Mouse (Mus musculus): Measurements from ENCODE around the gene Grb10.

The Grb10 gene

DNA sequence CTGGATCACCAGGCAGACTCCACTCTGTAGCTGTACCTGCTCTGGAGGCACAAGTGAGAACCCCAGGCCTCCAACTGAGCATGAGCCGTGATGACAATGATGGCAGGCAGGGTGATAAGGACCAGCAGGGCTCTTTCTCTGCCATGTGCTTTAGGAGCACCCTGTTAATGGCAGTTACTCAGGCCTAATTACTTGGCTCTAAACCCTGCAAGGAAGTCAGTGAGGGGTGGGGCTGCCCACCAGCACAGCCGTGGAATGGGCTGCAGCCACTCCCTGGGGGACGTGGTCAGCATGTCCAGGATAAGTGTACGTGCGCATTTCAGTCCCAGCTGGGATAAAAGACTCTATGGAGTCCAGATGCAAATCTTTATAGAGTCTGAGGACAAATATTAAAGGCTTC, 5.7 kb downstream of the Grb10 start:
- no peak for DNase-seq

DNA sequence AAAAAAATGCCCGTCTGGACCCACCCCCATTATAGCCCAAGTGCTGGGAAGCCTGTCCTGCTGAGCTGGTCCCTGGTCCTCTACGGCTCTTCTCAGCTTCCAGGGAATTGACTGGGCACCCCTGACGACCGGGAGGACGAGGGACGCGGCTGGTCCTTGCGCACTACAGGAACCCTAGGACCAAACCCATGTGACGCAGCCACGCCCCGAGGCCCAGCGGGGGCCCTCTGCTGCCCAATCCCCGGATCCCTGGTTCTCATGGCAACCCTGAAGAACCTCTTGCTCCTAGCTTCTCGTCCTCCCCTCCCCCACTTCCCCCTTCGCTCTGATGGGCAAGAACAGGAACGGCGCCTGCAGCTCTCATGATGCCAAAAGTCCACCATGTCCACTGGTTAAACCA, 11.8 kb downstream of the Grb10 start:
- peak; percentile 47 to 58 for DNase-seq

DNA sequence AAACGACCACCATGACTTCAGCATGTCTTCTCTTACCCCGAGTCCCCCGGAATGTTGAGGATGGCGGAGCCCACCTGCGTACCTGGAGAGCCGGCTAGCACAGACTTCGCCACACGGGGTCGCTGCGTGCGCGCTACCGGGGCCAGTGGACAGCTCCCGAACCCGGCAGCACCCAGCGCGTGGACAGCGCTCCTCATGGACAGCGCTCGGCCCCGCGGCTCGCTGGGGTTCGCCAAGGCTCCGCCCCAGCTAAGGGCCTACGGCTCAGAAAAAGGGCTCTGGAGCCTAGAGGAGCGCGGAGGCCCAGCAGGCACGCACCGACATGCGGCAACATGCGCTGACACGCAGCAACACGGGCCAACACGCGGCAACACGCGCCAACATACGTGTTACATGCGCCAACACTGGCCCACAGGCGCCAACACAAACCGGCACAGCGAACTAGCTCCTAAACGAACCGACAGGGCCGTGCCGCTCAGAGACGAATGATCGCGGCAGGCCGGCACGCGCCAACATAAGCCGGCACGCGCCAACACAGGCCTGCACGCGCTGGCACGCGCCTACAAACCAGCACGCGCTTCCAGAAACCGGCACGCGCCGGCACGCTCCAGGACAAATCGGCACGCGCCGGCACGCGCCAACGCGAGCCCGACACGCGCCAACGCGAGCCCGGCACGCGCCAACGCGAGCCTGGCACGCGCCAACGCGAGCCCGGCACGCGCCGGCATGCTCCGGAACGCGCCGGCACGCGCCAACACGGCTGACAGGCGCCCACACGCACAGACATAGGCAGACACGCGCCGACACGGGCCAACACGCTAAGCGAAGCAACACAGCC, 12.5 kb downstream of the Grb10 start:
- peak; percentile 84 to 88 for DNase-seq

DNA sequence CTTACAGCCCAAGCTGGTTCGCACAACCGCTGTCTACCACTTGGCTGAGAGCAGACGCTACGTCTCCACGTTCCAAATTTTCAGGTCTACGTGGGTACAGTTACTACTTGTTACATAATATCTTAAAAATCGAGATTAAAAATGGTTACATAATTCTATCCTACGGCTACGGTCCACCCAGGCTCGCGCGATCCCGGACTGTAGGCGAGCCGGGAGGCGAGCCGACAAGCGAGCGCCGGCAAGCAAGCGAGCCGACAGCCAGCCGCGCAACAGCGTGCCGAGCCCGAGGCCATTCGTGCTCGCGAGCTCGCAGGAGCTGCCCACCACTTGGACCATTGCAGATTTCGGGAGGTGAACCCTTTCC, 13.1 kb downstream of the Grb10 start:
- no peak for DNase-seq

DNA sequence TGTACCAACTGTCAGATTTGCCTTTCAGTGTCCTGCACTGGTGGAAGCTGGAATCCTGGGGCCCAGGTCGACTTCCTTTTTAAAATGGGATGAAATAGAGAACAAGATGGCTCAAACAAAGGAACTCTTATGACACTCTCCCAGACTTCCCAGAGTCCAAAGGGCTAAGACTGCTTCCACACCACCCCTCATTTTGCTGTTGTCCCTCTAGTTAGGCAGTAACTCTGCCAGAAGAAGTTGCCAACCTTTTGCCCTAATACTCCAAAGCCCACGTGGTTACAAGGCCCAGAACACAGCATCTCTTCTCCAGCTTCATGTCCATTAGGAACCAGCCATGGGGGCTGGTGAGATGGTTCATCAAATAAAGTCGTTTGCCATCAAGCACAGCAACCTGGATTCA, 15.4 kb downstream of the Grb10 start:
- DNase-seq, result no peak

DNA sequence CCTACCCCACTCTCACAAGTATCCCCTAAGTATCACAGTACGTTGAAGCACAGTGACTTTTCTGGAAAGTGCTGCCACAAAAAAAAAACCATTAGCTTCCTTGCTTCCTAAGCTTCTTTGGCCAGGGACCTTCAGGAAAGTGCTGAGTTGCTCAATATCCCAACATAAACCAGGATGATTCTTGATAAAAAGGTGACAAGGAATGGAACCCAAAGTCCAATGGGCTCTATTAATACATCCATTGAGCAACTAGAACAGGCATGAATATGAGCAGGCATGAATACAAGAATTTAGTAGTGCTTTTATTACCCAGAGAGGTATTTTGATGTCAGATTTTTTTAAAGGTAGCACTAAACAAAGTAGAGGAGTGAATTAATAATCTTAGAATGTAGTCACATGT, 18.8 kb downstream of the Grb10 start:
- no peak for DNase-seq

DNA sequence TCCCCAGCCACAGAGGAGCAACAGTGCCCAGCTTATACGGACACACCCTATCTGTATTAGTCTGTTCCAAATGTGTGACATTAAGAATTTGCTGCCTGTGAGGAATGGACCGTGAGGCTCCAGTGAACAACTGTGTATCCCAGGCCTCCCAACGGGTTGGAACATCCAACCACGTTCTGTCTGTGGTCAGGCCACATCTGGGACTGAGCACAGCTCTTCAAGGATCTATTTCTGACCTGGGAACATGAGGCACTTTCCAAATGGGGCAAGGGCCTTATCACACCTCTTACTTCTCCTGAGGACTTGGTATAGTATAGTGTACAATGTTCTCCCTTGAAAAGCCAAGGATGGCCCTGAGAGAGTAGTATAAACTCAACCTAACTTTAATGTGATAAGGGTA, 19.9 kb downstream of the Grb10 start:
- DNase-seq, result no peak

DNA sequence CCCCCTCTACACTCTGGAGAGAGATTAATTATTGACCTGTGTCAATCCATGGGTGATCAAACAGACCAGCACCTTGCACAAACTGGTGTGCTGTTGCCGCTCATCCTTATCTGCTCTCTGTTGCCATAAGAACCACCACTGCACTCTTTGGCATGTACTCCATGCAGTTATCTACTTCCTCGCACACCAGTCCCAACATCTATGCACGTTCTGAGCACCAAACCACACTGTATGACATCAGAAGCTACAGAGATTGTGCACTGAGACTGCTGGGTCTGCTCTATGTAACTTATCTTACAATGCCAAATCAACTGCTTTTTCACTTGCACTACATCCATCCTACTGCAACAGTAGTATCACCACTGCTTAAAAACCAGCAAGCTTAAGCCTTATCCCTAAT, 28.4 kb downstream of the Grb10 start:
- no peak for DNase-seq

DNA sequence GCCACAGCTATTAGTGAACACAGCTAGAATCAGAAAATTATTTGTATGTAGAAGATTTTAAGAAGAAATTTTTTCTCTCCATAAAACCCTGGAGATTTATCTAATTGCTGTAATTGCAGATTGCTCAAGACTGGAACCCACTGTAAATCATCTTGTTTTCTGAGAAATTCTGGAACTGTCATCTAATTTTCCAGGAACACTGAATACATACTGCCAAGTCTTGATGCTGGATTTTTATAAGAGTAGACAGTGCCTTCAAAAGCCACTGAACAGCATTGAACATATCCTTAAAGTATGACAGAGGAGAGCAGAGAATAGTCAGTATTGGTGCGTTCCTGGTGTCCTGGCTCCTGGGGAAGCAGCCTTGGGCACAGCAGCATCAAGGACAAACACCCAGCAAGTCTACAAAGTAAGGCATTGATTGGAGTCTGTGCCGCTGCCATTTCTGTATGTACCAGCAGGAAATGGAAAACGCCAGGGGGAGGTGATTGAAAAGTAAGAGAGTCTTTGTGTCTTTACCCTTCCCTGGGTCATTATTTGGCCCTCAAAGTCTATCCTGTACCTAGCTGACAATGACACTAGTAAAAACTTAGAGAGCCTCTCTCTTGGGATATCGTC, 38.1 kb downstream of the Grb10 start:
- no peak for DNase-seq

DNA sequence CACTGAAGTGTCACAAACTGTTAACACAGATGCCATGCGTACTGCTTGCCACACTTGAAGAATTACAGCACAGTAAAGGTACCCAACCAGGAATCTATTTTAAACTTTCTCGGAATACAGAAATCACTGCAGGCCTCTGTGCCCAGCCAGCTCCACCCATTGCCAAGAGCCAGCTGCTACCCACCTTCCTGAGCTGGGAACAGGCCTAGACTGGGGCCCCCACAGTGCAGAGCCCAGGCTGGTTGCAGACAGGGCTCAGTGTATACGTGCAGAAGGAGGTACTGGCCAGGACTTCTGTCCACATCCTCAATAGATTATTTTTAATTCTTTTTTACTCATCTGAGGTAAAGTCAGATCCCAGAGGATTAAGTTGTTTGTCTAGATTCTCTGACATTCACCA, 39.6 kb downstream of the Grb10 start:
- no peak for DNase-seq

DNA sequence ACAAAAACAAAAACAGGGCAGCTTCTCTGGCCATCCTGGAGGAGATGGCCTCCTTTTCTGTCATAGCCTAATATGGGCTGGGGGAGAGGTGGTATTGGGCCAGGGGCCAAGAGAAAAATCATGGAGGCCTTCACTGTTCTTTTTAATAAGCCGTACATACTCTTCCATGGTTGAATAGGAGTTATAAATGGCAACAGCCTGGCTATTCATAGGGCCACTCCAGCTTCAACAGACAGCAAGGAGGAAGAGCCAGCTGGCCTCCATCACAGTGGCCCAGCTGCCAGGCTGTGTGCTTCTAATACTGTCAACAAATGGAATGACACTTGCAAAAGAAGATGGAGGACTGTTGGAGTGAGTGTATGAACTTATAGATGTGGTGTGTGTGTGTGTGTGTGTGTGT, 41.4 kb downstream of the Grb10 start:
- no peak for DNase-seq

DNA sequence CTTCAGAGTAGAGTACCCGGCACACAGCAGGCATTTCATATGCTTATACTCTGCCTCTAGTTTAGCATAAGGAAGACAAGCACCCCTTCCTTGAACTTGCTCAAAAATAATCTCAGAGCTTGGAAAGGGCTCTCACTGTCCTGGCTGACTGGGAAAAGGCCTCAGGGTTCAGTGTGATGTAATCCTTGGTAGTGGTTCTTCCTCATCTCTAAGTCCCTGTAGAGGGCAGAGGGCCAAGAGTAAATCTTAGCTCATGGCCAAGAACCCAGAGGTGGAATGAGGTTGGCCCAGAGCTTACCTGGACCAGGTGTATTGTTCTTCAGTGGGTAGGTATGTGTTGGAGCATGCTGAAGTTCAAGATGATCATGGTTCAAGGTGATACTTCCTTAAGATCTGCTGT, 43.1 kb downstream of the Grb10 start:
- DNase-seq, result no peak

DNA sequence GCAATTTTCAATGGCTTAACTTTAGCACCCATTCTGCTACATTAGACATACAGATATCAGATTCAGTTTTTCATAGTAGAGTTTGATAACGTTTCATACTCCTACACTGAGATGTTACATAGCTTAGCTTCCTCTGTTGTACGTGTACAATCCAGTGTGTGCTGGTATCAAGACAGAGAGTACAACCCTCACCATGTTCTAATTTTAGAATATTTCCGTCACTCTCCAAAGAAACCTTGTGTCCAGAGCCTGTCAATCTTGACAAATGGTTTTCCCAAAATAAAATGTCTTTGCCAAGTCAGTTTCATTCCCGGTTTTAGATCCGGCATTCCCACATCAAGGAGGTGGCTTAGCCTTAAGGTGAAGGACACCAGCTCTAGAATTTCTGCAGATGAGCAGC, 44.7 kb downstream of the Grb10 start:
- DNase-seq, result no peak

DNA sequence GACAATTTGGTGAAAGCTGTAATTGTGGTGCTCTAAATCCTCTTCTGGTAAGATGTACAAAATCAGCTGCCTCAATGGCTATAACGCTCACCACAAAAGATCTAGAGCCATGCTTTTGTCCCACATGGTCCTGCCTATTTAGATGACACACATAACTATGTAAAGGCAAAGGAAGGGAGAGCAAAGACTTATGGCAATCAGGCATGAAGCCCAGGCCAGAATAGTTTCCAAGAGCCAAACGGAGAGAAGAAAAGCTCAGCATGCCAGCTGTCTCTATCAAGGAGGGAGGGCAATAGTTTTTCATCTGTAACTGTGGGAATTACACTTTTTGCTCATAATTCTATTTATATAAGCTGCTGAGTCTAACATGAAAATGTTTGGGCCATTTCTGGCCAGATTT, 45.3 kb downstream of the Grb10 start:
- DNase-seq, result no peak

DNA sequence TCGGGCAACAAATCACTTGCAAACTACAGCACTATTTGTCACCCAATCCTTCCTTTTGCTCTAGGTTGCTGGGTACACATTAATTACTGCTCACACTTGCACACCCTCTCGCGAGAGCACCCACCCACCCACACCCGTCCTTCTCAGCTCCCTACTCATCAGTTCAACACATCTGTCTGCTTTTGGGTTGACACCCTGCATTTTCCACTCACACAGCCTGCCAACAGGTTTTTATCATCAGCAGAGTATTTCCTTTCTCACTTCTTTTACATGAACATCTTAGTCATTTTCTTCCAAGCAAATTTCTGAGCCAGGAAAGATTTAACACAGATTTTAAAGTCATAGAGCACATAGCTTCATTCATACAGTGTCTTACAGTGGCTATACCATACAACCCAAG, 48.6 kb downstream of the Grb10 start:
- DNase-seq, result no peak

DNA sequence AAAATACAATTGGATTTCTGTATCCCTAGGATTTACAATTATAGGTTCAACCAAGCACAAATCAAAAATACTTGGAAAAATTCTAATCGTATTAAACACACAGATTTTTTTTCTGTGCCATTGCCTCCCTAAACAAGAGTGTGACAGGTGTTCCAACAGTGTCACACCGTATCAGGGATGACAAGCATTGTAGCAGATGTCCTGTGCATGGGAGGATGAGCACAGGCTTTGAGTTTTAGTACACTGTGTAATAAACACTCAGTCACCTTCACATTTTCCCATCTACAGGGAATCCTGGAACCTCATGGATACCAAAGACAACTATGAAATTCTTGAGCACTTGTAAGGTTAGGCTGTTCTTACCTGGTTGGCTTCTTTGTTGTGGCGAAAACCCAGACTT, 51.2 kb downstream of the Grb10 start:
- DNase-seq, result no peak

DNA sequence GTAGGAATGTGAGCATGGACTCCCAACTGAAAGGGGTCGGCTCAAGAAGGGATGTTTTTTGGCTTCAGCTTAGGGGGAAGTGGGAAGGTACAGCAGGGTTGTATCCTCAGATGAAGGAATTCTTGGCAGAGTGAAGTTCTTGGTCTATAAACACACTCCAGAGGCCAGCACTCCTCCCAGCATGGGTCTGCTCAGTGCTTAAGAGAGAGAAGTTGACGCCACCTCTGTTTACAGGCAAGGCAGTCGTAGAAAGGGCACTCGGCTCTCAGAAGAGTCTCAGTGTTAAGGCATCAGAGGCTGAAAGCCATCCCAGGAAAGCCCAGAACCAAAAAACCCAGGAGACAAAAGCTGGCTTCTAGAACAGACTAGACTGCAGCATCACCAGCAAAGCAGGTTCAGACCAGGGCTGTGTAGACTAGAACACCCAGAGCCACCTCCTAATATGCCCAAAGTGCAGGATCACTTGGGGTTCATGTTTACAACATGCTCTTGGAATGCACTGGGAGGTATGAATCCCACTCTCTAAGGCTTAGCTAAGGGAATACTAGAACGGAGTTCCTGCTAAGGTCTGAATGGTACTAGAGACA, 59.8 kb downstream of the Grb10 start:
- no peak for DNase-seq

DNA sequence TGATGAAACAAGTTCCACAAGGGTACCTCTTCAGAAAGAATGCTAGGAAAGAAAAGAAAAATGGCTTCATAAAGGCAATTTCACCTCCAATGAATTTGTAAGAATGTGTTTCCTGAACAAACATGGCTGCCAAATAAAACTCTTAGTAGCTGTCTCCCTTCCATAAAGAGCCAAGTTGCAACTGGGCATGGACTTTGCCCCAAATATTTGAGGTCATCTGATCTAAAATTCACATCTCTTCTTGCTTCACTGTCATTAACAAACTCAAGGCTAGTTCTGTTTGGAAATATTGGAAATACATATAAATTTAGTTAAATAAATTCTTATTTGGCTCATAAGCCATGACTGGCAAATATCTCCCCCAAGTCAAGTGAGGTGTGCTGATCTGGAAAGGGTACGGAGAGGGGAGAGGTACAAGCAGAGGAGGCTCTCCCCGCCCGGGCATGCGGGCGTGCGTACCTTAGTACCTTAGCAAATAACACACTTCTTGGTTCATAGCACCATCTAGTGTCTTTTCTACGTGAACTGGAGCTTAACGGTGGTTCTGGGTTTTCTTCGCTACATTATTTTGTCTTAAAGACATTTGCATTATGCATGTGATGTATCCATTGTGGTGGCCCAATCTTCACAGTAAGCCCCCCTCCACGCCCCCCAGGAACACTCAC, 63.8 kb downstream of the Grb10 start:
- DNase-seq, result peak in 1 of 2 experiments; percentile 16

DNA sequence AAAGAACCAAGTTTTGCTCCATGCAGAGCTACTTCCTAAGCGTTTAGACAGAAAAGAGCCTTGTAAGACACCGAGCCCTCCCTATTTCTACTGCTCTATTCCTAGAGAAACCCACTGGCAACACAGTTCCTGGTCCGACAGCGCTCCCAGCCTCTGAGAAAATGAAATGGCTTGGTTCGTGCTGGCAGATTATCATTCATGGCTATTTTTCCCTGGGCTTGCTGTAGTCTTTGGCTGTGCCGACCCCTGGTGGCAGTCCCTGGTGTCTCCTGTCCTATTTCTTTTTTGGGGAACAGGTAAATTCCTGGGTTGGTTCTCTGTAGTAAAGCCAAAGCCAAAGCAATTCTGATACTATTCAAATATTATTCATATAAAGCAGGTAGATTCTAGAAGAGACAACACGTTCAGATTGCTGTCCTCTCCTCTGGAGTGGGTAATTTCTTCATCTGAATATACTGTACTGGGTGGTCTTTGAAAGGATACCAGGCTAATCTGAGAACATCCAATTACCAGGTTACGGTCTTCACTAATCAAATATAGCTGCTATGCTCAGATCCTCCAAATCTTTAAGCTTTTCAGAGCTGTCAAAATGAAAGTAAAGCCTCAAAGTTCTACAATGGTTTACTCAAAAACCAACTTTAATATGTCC, 65.0 kb downstream of the Grb10 start:
- peak; percentile 48 to 50 for DNase-seq

DNA sequence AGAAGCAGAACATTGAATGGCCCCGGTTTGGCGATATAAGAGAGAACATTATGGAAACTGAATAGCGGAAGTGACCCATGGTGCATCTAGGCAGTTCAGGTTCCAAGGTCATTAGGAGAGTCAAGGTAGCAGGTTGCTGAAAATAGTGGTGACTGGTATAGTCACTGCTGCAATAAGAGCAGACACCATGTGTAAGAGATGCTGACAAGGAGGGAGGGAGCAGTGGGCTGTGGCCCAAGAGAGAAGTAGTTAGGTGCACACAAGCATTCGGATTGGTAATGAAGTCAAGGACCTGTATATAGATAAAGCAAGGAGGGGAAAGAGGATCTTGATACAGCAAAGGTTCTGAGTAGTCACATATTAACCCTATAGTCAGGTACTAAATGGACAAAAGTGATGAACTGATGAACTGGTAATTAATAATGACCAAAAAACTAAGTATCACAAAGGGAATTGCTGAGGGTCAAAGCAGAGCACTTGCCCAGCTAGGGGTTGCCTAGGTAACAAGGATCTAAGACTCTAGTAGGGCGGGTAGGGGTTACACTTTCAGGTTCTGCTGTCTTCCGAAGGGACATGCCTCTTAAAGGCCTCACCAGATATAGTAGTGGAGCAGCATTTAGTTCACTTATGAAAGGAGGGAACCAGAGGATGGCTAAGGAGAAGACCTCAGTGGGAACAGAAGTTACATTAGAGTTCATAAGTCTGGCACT, 65.9 kb downstream of the Grb10 start:
- DNase-seq, result no peak

DNA sequence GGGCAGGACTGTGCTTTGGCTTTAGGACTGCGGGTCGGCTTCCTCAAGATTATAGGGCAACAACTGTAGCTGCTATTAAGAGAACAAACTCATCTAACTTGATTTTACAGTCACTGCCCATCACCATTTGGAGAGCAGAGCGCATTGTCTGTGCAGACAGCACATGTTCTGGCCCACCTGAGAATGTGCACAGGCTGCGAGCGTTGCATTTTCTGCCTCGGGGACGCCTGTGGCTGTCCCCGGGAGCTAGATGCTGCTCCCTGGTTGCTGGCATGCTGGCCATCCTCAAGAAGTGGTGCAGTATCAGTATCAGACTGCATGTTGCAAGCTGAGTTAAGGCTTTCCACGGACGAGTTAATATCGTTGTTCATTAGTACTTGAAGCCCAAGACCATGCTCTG, 68.2 kb downstream of the Grb10 start:
- no peak for DNase-seq

DNA sequence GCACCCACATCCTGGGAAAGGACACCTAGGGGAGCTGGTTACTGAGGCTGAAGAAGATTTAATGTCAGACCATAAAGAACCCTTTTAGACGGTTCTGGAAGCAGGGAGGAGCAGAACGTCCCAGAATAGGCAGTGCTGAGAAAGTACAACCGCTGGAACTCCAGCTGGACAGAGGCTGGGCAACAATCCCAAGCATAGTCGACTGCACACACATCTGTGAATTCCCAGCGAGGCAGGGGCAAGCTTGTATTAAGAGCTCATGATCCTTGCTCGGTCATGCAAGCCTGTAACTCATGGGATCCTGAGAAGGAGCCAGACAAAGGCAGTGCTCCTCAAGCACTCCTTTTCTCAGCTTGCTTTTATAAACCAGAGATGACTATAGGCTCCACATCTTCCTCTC, 69.7 kb downstream of the Grb10 start:
- DNase-seq, result no peak

DNA sequence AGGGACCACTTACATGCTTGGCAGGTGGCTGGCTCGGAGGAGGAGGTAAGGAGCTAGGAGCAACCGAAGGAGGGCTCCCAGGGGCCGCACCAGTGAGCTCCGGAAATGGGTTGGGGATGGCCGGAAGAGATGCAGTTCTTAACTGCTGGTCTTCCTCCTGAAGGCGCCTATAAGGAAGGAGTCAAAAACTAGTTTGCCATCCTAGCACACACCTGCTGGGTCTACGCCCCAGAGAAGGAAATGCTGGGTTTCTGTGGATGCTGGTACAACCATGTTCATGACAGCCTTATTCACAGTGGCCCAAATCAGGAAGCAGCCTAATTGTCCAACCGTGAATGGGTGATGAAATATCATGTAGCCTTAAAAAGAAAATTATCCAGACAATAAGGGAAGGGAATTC, 71.0 kb downstream of the Grb10 start:
- no peak for DNase-seq
